Mouse (Mus musculus): Measurements from ENCODE around the gene Pakap. TPM values are rescaled to one million over a fixed set of nuclear protein-coding genes. Genes with fewer than 3 reads are reported as not detected.

Pakap gene
- polyA plus RNA-seq, 1 experiment: 0.38 TPM

- Histone ChIP-seq H3K27ac (ENCODE audit: control insufficient read depth, insufficient read depth, low read length) (no peak overlapping the region), H3K4me3 (ENCODE audit: control insufficient read depth, insufficient read depth, low read length) (no peak overlapping the region), H3K36me3 (ENCODE audit: control insufficient read depth, insufficient read depth, low read length) (no peaks in the 10 kb centered on the region), H3K27me3 (ENCODE audit: control insufficient read depth, insufficient read depth, low read length) (no peaks in the 10 kb centered on the region), H3K4me1 (replicated peaks; ENCODE audit: control insufficient read depth, insufficient read depth, low read length) (no peaks in the 10 kb centered on the region)
- WGBS: 93% methylated on average over 4 of the region's 4 CpGs
- DNase-seq: no peak
- TF ChIP-seq CTCF (IDR thresholded peaks at IDR 0.05; ENCODE audit: borderline replicate concordance, control insufficient read depth, extremely low read depth, insufficient read depth, low read length, poor library complexity): no peak
- TF ChIP-seq POLR2A (IDR thresholded peaks at IDR 0.05; ENCODE audit: control insufficient read depth, extremely low read depth, insufficient read depth, low read length, poor library complexity): no peak
These were observed 24.8 kb downstream of the Pakap start for GRCm38 (mm10) chr4:57592751-57593150.

- Histone ChIP-seq H3K27ac (ENCODE audit: control insufficient read depth, insufficient read depth, low read length) (no peak overlapping the region), H3K36me3 (ENCODE audit: control insufficient read depth, insufficient read depth, low read length) (no peaks in the 10 kb centered on the region), H3K4me1 (replicated peaks; ENCODE audit: control insufficient read depth, insufficient read depth, low read length) (no peaks in the 10 kb centered on the region), H3K27me3 (ENCODE audit: control insufficient read depth, insufficient read depth, low read length) (no peaks in the 10 kb centered on the region), H3K4me3 (ENCODE audit: control insufficient read depth, insufficient read depth, low read length) (no peak overlapping the region)
- no peak for TF ChIP-seq POLR2A (IDR thresholded peaks at IDR 0.05; ENCODE audit: control insufficient read depth, extremely low read depth, insufficient read depth, low read length, poor library complexity)
- 94% methylated on average over 6 of the region's 6 CpGs for WGBS
- no peak for DNase-seq
These were observed 32.0 kb downstream of the Pakap start for GRCm38 (mm10) chr4:57599946-57600345.

GRCm38 (mm10) chr4:57600685-57601457 is 32.9 kb downstream of the Pakap start:
- H3K27me3 ChIP-seq (ENCODE audit: control insufficient read depth, insufficient read depth, low read length): no peaks in the 10 kb centered on the region
- WGBS: 93% methylated on average over 11 of the region's 11 CpGs
- no peak overlapping the region for H3K4me3 ChIP-seq (ENCODE audit: control insufficient read depth, insufficient read depth, low read length)
- H3K27ac ChIP-seq (ENCODE audit: control insufficient read depth, insufficient read depth, low read length): no peak overlapping the region
- no peaks in the 10 kb centered on the region for H3K4me1 ChIP-seq (replicated peaks; ENCODE audit: control insufficient read depth, insufficient read depth, low read length)
- TF ChIP-seq POLR2A (IDR thresholded peaks at IDR 0.05; ENCODE audit: control insufficient read depth, extremely low read depth, insufficient read depth, low read length, poor library complexity) (no peak), CTCF (IDR thresholded peaks at IDR 0.05; ENCODE audit: borderline replicate concordance, control insufficient read depth, extremely low read depth, insufficient read depth, low read length, poor library complexity) (no peak)
- DNase-seq: no peak
- no peaks in the 10 kb centered on the region for H3K36me3 ChIP-seq (ENCODE audit: control insufficient read depth, insufficient read depth, low read length)

GRCm38 (mm10) chr4:57601458-57601835 is 33.5 kb downstream of the Pakap start:
- Histone ChIP-seq H3K36me3 (ENCODE audit: control insufficient read depth, insufficient read depth, low read length) (no peaks in the 10 kb centered on the region), H3K4me1 (replicated peaks; ENCODE audit: control insufficient read depth, insufficient read depth, low read length) (no peaks in the 10 kb centered on the region), H3K27ac (ENCODE audit: control insufficient read depth, insufficient read depth, low read length) (no peak overlapping the region), H3K27me3 (ENCODE audit: control insufficient read depth, insufficient read depth, low read length) (no peaks in the 10 kb centered on the region), H3K4me3 (ENCODE audit: control insufficient read depth, insufficient read depth, low read length) (no peak overlapping the region)
- 91% methylated on average over 9 of the region's 9 CpGs for WGBS
- DNase-seq: no peak
- TF ChIP-seq POLR2A (IDR thresholded peaks at IDR 0.05; ENCODE audit: control insufficient read depth, extremely low read depth, insufficient read depth, low read length, poor library complexity): no peak
- TF ChIP-seq CTCF (IDR thresholded peaks at IDR 0.05; ENCODE audit: borderline replicate concordance, control insufficient read depth, extremely low read depth, insufficient read depth, low read length, poor library complexity): no peak

- H3K4me1 ChIP-seq (replicated peaks; ENCODE audit: control insufficient read depth, insufficient read depth, low read length): no peaks in the 10 kb centered on the region
- no peak overlapping the region for H3K27ac ChIP-seq (ENCODE audit: control insufficient read depth, insufficient read depth, low read length)
- H3K36me3 ChIP-seq (ENCODE audit: control insufficient read depth, insufficient read depth, low read length): no peaks in the 10 kb centered on the region
- H3K27me3 ChIP-seq (ENCODE audit: control insufficient read depth, insufficient read depth, low read length): no peaks in the 10 kb centered on the region
- TF ChIP-seq POLR2A (IDR thresholded peaks at IDR 0.05; ENCODE audit: control insufficient read depth, extremely low read depth, insufficient read depth, low read length, poor library complexity) (no peak), CTCF (IDR thresholded peaks at IDR 0.05; ENCODE audit: borderline replicate concordance, control insufficient read depth, extremely low read depth, insufficient read depth, low read length, poor library complexity) (no peak)
- H3K4me3 ChIP-seq (ENCODE audit: control insufficient read depth, insufficient read depth, low read length): no peak overlapping the region
- WGBS: 92% methylated on average over 10 of the region's 10 CpGs
- DNase-seq: no peak
These were observed 34.1 kb downstream of the Pakap start for GRCm38 (mm10) chr4:57601903-57602617.

DNA sequence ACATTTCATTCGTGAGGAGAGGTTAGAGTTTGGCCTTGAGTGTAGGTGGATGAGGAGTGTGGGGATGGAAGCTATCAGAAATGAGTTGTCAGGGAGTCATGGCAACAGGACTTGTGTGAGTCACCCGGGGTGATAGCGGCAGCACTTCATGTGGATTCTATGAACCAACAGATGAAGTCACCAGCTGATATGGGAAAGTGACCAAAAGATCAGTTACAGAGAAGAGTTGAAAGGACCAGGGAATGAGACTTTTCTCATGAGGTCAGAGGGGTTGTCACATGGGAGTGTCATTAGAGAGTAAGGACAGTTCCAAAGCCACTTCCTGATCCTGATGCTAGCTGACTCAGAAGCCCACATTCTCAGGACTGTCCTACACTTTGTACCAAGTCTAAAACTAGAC is 38.3 kb downstream of the Pakap start:
- no peaks in the 10 kb centered on the region for H3K27me3 ChIP-seq (ENCODE audit: control insufficient read depth, insufficient read depth, low read length)
- no peaks in the 10 kb centered on the region for H3K36me3 ChIP-seq (ENCODE audit: control insufficient read depth, insufficient read depth, low read length)
- 86% methylated on average over 3 of the region's 3 CpGs for WGBS
- no peaks in the 10 kb centered on the region for H3K4me1 ChIP-seq (replicated peaks; ENCODE audit: control insufficient read depth, insufficient read depth, low read length)
- no peak for TF ChIP-seq POLR2A (IDR thresholded peaks at IDR 0.05; ENCODE audit: control insufficient read depth, extremely low read depth, insufficient read depth, low read length, poor library complexity)
- TF ChIP-seq CTCF (IDR thresholded peaks at IDR 0.05; ENCODE audit: borderline replicate concordance, control insufficient read depth, extremely low read depth, insufficient read depth, low read length, poor library complexity): no peak
- no peak for DNase-seq
- no peak overlapping the region for H3K27ac ChIP-seq (ENCODE audit: control insufficient read depth, insufficient read depth, low read length)
- H3K4me3 ChIP-seq (ENCODE audit: control insufficient read depth, insufficient read depth, low read length): no peak overlapping the region

Measured in thymus, adult 2 months (tissue).